Comparison of ENCODE assay signal across 21 mouse cellular contexts in the genomic region with DNA sequence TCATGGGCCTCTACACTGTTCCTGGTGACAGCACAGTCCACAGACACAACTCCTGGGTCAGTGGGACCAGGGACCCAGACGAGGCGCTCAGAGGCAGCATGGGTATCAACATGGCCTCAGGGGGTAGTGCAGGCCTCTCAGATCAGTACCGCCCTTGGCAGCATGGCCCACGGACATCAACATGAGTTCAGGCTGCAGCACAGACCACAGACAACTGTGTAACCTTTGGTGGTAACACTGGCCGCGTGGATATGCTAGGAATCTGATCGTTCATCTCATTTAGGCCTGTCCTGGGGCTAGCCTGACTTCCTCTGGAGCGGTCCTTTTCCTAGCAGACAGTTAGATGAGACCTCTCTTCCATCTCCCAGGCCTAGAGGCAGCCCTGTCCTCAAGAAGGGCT.
"Had no signal": no experiment of that assay in that cellular context is flagged by ENCODE, and none has a peak within 500 bp of the region (broad histone marks: within the 10 kb centered on the region; RNA-seq: fewer than 3 reads in every experiment).

No protein-coding gene starts in this region.

- H3K4me1 ChIP-seq: liver, embryonic 13.5 days had no signal

- H3K4me2 ChIP-seq: liver, embryonic 13.5 days; lung, embryonic 14.5 days; neural tube, embryonic 13.5 days; stomach, embryonic 15.5 days had no signal

- H3K36me3 ChIP-seq: liver, embryonic 13.5 days; neural tube, embryonic 13.5 days; stomach, embryonic 15.5 days had no signal

- H3K9ac ChIP-seq: liver, embryonic 13.5 days; lung, embryonic 14.5 days; neural tube, embryonic 13.5 days; stomach, embryonic 15.5 days had no signal

- H3K27ac ChIP-seq: layer of hippocampus, adult 2 months; liver, embryonic 13.5 days; macrophage; neural tube, embryonic 13.5 days; stomach, embryonic 15.5 days had no signal

- ATAC-seq: intestine, postnatal 0 days; lung, postnatal 0 days; midbrain, embryonic 16.5 days had no signal

- H3K9me3 ChIP-seq: liver, embryonic 13.5 days; neural tube, embryonic 13.5 days; stomach, embryonic 15.5 days had no signal

- H3K27me3 ChIP-seq: liver, embryonic 13.5 days; neural tube, embryonic 13.5 days; stomach, embryonic 15.5 days had no signal

- H3K4me3 ChIP-seq: layer of hippocampus, adult 2 months; liver, embryonic 13.5 days; myocyte; neural tube, embryonic 13.5 days; stomach, embryonic 15.5 days had no signal

- DNase-seq: kidney, adult 2 months; kidney, postnatal 10 days; kidney, postnatal 4 days; layer of hippocampus, adult 9-11 months; layer of hippocampus, postnatal 36 days; left cerebral cortex, postnatal 4 days; liver, embryonic 13.5 days; lung, embryonic 14.5 days; retina, postnatal 1 day; right cerebral cortex, postnatal 25 days; spleen, adult 18-20 months; thymus, adult 18-20 months; thymus, postnatal 36 days had no signal
